Mouse (Mus musculus) MEL (cell line): ENCODE measurements around the gene Uqcr11. TPM values are rescaled to one million over a fixed set of nuclear protein-coding genes. Genes with fewer than 3 reads are reported as not detected.

Experiments
- DNase-seq: peaks from one replicate; pipeline ENCODE4 v3.0.0; 2011; ENCODE audit warnings: low read depth, low spot score
- H3K27ac ChIP-seq: 2 replicates; pipeline ENCODE4 v1.5.1; 2012; ENCODE audit warnings: low read depth, mild to moderate bottlenecking, control low read depth, low read length, moderate library complexity; ENCODE audit not compliant: control insufficient read depth
- H3K27me3 ChIP-seq, 2 experiments: fragments of 150-350 bp in 1 of 2; sonication (generic) in 1 of 2; 2 replicates each; pipeline ENCODE4 v1.6.1; 2012; ENCODE audit warnings: low read length in 2 of 2, mild to moderate bottlenecking in 2 of 2, improper control_type of control experiment in 1 of 2, moderate library complexity in 1 of 2; ENCODE audit not compliant: insufficient read depth in 2 of 2, control insufficient read depth in 1 of 2
- H3K36me3 ChIP-seq, 2 experiments: 2 replicates each; pipeline ENCODE4 v1.6.1; 2012 to 2014; ENCODE audit warnings: low read length in 2 of 2, improper control_type of control experiment in 1 of 2, inconsistent platforms in 1 of 2, mild to moderate bottlenecking in 1 of 2; ENCODE audit not compliant: insufficient read depth in 2 of 2, control insufficient read depth in 1 of 2
- H3K4me1 ChIP-seq, 2 experiments: fragments of 150-350 bp in 1 of 2; sonication (generic) in 1 of 2; 2 replicates each; pipeline ENCODE4 v1.6.1; 2012; ENCODE audit warnings: low read length in 2 of 2, improper control_type of control experiment in 1 of 2, mild to moderate bottlenecking in 1 of 2; ENCODE audit not compliant: insufficient read depth in 2 of 2, control insufficient read depth in 1 of 2
- H3K4me3 ChIP-seq, 2 experiments: fragments of 150-350 bp in 1 of 2; sonication (generic) in 1 of 2; 2 replicates each; pipeline ENCODE4 v1.5.1; 2012; ENCODE audit warnings: low read depth in 2 of 2, low read length in 2 of 2, mild to moderate bottlenecking in 2 of 2, moderate library complexity in 2 of 2, control low read depth in 1 of 2, improper control_type of control experiment in 1 of 2; ENCODE audit not compliant: control insufficient read depth in 1 of 2, insufficient read depth in 1 of 2
- H3K79me2 ChIP-seq: 2 replicates; pipeline ENCODE4 v1.6.1; 2012; ENCODE audit warnings: mild to moderate bottlenecking, low read length, moderate library complexity; ENCODE audit not compliant: control insufficient read depth, poor library complexity, insufficient read depth
- H3K9ac ChIP-seq: 2 replicates; pipeline ENCODE4 v1.6.1; 2012; ENCODE audit warnings: low read depth, mild to moderate bottlenecking, control low read depth, low read length, moderate library complexity; ENCODE audit not compliant: control insufficient read depth, poor library complexity, severe bottlenecking
- H3K9me3 ChIP-seq: fragments of 150-350 bp; sonication (generic); replicated peaks from 2 replicates; pipeline ENCODE4 v1.6.1; 2012; ENCODE audit warnings: mild to moderate bottlenecking, low read length, improper control_type of control experiment, moderate library complexity; ENCODE audit not compliant: insufficient read depth
- CTCF ChIP-seq, 3 experiments: IDR thresholded peaks in 2 of 3; conservative IDR thresholded peaks in 1 of 3; 2 replicates each; pipeline ENCODE4 v1.5.1; 2011 to 2012; ENCODE audit warnings: low read length in 3 of 3, low read depth in 2 of 3, mild to moderate bottlenecking in 2 of 3, improper control_type of control experiment in 1 of 3, inconsistent platforms in 1 of 3, mixed read lengths in 1 of 3, moderate library complexity in 1 of 3; ENCODE audit not compliant: control insufficient read depth in 1 of 3, insufficient read depth in 1 of 3, poor library complexity in 1 of 3, severe bottlenecking in 1 of 3
- E2F4 ChIP-seq: IDR thresholded peaks from 2 replicates; pipeline ENCODE4 v1.6.1; 2011; ENCODE audit warnings: low read depth, low read length, improper control_type of control experiment, borderline replicate concordance
- EP300 ChIP-seq, 2 experiments: IDR thresholded peaks; 2 replicates each; pipeline ENCODE4 v1.6.1; 2011; ENCODE audit warnings: improper control_type of control experiment in 2 of 2, low read length in 2 of 2, low read depth in 1 of 2, mild to moderate bottlenecking in 1 of 2
- ETS1 ChIP-seq: IDR thresholded peaks from 2 replicates; pipeline ENCODE4 v1.6.1; 2012; ENCODE audit warnings: low read depth, mild to moderate bottlenecking, inconsistent platforms, low read length, improper control_type of control experiment, moderate library complexity
- GATA1 ChIP-seq: IDR thresholded peaks from 2 replicates; pipeline ENCODE4 v1.6.1; 2011; ENCODE audit warnings: low read depth, low read length, improper control_type of control experiment
- KAT2A ChIP-seq: conservative IDR thresholded peaks from 2 replicates; pipeline ENCODE4 v1.6.1; 2012; ENCODE audit warnings: low read depth, low read length, improper control_type of control experiment, inconsistent platforms
- MAFK ChIP-seq: IDR thresholded peaks from 2 replicates; pipeline ENCODE4 v1.6.1; 2011; ENCODE audit warnings: low read depth, mild to moderate bottlenecking, low read length, improper control_type of control experiment, borderline replicate concordance
- MAX ChIP-seq: IDR thresholded peaks from 2 replicates; pipeline ENCODE4 v1.6.1; 2011; ENCODE audit warnings: low read length, improper control_type of control experiment
- MYB ChIP-seq: IDR thresholded peaks from 2 replicates; pipeline ENCODE4 v1.6.1; 2011; ENCODE audit warnings: mild to moderate bottlenecking, low read depth, low read length, improper control_type of control experiment
- NRF1 ChIP-seq: IDR thresholded peaks from 2 replicates; pipeline ENCODE4 v1.6.1; 2014; ENCODE audit warnings: low read depth, mild to moderate bottlenecking, inconsistent platforms, low read length, improper control_type of control experiment, moderate library complexity; ENCODE audit not compliant: poor library complexity, insufficient read depth, severe bottlenecking
- POLR2A ChIP-seq, 2 experiments: IDR thresholded peaks; 2 replicates each; pipeline ENCODE4 v1.6.1; 2011 to 2012; ENCODE audit warnings: low read length in 2 of 2, mild to moderate bottlenecking in 2 of 2, control low read depth in 1 of 2, improper control_type of control experiment in 1 of 2, low read depth in 1 of 2, moderate library complexity in 1 of 2; ENCODE audit not compliant: control insufficient read depth in 1 of 2, insufficient read depth in 1 of 2, poor library complexity in 1 of 2
- POLR2AphosphoS2 ChIP-seq: IDR thresholded peaks from 2 replicates; pipeline ENCODE4 v1.6.1; 2011; ENCODE audit warnings: low read length, improper control_type of control experiment
- RAD21 ChIP-seq: IDR thresholded peaks from 2 replicates; pipeline ENCODE4 v1.6.1; 2011; ENCODE audit warnings: mild to moderate bottlenecking, low read depth, low read length, improper control_type of control experiment
- UBTF ChIP-seq: IDR thresholded peaks from 2 replicates; pipeline ENCODE4 v1.6.1; 2012; ENCODE audit warnings: low read depth, mild to moderate bottlenecking, inconsistent platforms, low read length, improper control_type of control experiment, moderate library complexity, borderline replicate concordance; ENCODE audit not compliant: insufficient read depth
- USF1 ChIP-seq: IDR thresholded peaks from 2 replicates; pipeline ENCODE4 v1.6.1; 2014; ENCODE audit warnings: low read depth, mild to moderate bottlenecking, inconsistent platforms, low read length, improper control_type of control experiment, moderate library complexity
- ZKSCAN1 ChIP-seq: IDR thresholded peaks from 2 replicates; pipeline ENCODE4 v1.6.1; 2012; ENCODE audit warnings: low read depth, mild to moderate bottlenecking, inconsistent platforms, low read length, improper control_type of control experiment, moderate library complexity
- polyA plus RNA-seq, 2 experiments: library from polyadenylated mRNA; stranded (reverse) in 1 of 2; unstranded in 1 of 2; fragments of >175 nt in 1 of 2; fragments of >200 nt in 1 of 2; gene quantifications; 2 replicates each; pipeline versions ENCODE4 v1.2.1 to v1.2.4; 2012; ENCODE audit warnings: low replicate concordance in 2 of 2, low read depth in 1 of 2; ENCODE audit not compliant: insufficient read length in 2 of 2, insufficient read depth in 1 of 2, missing spikeins in 1 of 2
- total RNA-seq: library from RNA; depleted of rRNA; stranded (reverse); fragments of 300-350 nt; gene quantifications from 2 replicates; pipeline ENCODE4 v1.2.3, GENCODE M21; 2012

Gene Uqcr11
- total and polyA plus RNA-seq, 3 experiments, result 481 to 935 TPM; not detected in 1

- H3K79me2 ChIP-seq, result no peaks in the 10 kb centered on the region
- TF ChIP-seq EP300 (IDR thresholded peaks at IDR 0.05; ENCODE audit: low read depth in 1 of 2, low read length in 2 of 2) (0 out of 4 replicates have a peak, but pooled peaks have one; percentile 11 to 13), NRF1 (no peak), GATA1 (0 out of 2 replicates have a peak, but pooled peaks have one; percentile 6), USF1 (no peak), MAFK (no peak)
- no peaks in the 10 kb centered on the region for H3K9me3 ChIP-seq
- no peak overlapping the region for H3K4me3 ChIP-seq
- peaks cover 6 to 19% of the 10 kb centered on the region in 2 experiments for H3K4me1 ChIP-seq
- no peak overlapping the region for H3K9ac ChIP-seq
- DNase-seq, result peak; percentile 38
- H3K27ac ChIP-seq, result no peak overlapping the region
- no peaks in the 10 kb centered on the region; a peak in 2 of 4 replicates for H3K36me3 ChIP-seq
- H3K27me3 ChIP-seq, result no peaks in the 10 kb centered on the region
Measured at GRCm38 (mm10) chr10:80442989-80443388, 36.4 kb upstream of the Uqcr11 start.

- TF ChIP-seq CTCF (IDR thresholded peaks at IDR 0.05 in 2 of 3, conservative IDR thresholded peaks at IDR 0.05 in 1 of 3; ENCODE audit: control insufficient read depth in 1 of 3, insufficient read depth in 1 of 3, low read depth in 2 of 3, low read length in 3 of 3, poor library complexity in 1 of 3, severe bottlenecking in 1 of 3) (peak; percentile 29 to 68 (median 52); a peak in 4 of 6 replicates), RAD21 (0 out of 2 replicates have a peak, but pooled peaks have one; percentile 7), UBTF (no peak), ETS1 (no peak), POLR2AphosphoS2 (no peak)
- Histone ChIP-seq H3K79me2 (no peaks in the 10 kb centered on the region), H3K4me1 (peaks cover 6 to 22% of the 10 kb centered on the region in 2 experiments)
Measured at GRCm38 (mm10) chr10:80441598-80441997, 35.0 kb upstream of the Uqcr11 start.

GRCm38 (mm10) chr10:80440031-80440430 lies 33.4 kb upstream of the Uqcr11 start:
- H3K4me1 ChIP-seq, result peaks cover 13 to 31% of the 10 kb centered on the region in 2 experiments
- no peaks in the 10 kb centered on the region for H3K79me2 ChIP-seq
- H3K27ac ChIP-seq, result no peak overlapping the region
- no peak overlapping the region for H3K9ac ChIP-seq
- peaks cover 0 to 10% of the 10 kb centered on the region in 2 experiments; a peak in 2 of 4 replicates for H3K36me3 ChIP-seq
- DNase-seq, result no peak
- H3K9me3 ChIP-seq, result no peaks in the 10 kb centered on the region
- no peaks in the 10 kb centered on the region for H3K27me3 ChIP-seq
- H3K4me3 ChIP-seq, result no peak overlapping the region
- TF ChIP-seq POLR2A (IDR thresholded peaks at IDR 0.05; ENCODE audit: control insufficient read depth in 1 of 2, insufficient read depth in 1 of 2, low read depth in 1 of 2, low read length in 2 of 2, poor library complexity in 1 of 2) (no peak), ZKSCAN1 (peak; percentile 75), MAX (no peak), MYB (no peak), KAT2A (no peak), E2F4 (no peak), GATA1 (no peak)

More at GRCm38 (mm10) chr10:80441598-80441997, 35.0 kb upstream of the Uqcr11 start:
- no peak overlapping the region for H3K27ac ChIP-seq
- H3K9ac ChIP-seq, result no peak overlapping the region
- H3K36me3 ChIP-seq, result no peaks in the 10 kb centered on the region; a peak in 2 of 4 replicates
- H3K27me3 ChIP-seq, result no peaks in the 10 kb centered on the region
- peak; percentile 44 for DNase-seq
- no peaks in the 10 kb centered on the region for H3K9me3 ChIP-seq
- no peak overlapping the region for H3K4me3 ChIP-seq
